Mouse (Mus musculus): ENCODE measurements around the gene H3f3b. TPM values are rescaled to one million over a fixed set of nuclear protein-coding genes. Genes with fewer than 3 reads are reported as not detected.

H3f3b gene
- polyA plus RNA-seq, 1 experiment, result 633 TPM

GRCm38 (mm10) chr11:115974309-115975082, 53.3 kb downstream of the H3f3b start, which contains the start of gene Itgb4:
TSS of gene Itgb4 (plus strand) at chr11:115974709.
- H3K4me3 ChIP-seq (ENCODE audit: insufficient read depth, poor library complexity, severe bottlenecking), result no peak within 1 kb of the TSS
- H3K36me3 ChIP-seq (ENCODE audit: control insufficient read depth, insufficient read depth), result no peaks in the 10 kb centered on the region
- H3K79me2 ChIP-seq (ENCODE audit: control insufficient read depth, insufficient read depth), result no peaks in the 10 kb centered on the region
- no peak within 1 kb of the TSS for H3ac ChIP-seq (ENCODE audit: control insufficient read depth, insufficient read length, low read depth)
- TF ChIP-seq CEBPB (IDR thresholded peaks at IDR 0.05; ENCODE audit: low read depth) (no peak), MAX (IDR thresholded peaks at IDR 0.05) (no peak), MYOD1 (IDR thresholded peaks at IDR 0.05; ENCODE audit: control insufficient read depth, insufficient read length, low read depth) (no peak), CTCF (IDR thresholded peaks at IDR 0.05; ENCODE audit: control insufficient read depth, insufficient read depth, insufficient read length) (no peak), MYOG (IDR thresholded peaks at IDR 0.05; ENCODE audit: control insufficient read depth, extremely low read depth, insufficient read length) (no peak)
- no peaks in the 10 kb centered on the region for H3K79me3 ChIP-seq (ENCODE audit: low read depth)
- no peaks in the 10 kb centered on the region for H3K27me3 ChIP-seq (ENCODE audit: control insufficient read depth, insufficient read depth, insufficient read length)

Other genes with a start within 250 kb of the H3f3b start
- gene Caskin2, start 214.3 kb downstream of the H3f3b start, polyA plus RNA-seq (2012; fragmentation: generic; extraction: Trizol), result 7.3 TPM
- gene Tsen54, start 213.2 kb downstream of the H3f3b start, polyA plus RNA-seq (2012; fragmentation: generic; extraction: Trizol), result 18.5 TPM
- 0.51 TPM for gene Llgl2, start 203.9 kb downstream of the H3f3b start, polyA plus RNA-seq (2012; fragmentation: generic; extraction: Trizol)
- not detected for gene Myo15b, start 169.6 kb downstream of the H3f3b start, polyA plus RNA-seq (2012; fragmentation: generic; extraction: Trizol)
- gene Smim5, start 128.0 kb downstream of the H3f3b start, polyA plus RNA-seq (2012; fragmentation: generic; extraction: Trizol), result 0.53 TPM
- gene Smim6, start 115.9 kb downstream of the H3f3b start, polyA plus RNA-seq (2012; fragmentation: generic; extraction: Trizol), result 0.28 TPM
- 77.6 TPM for gene Sap30bp, start 94.7 kb downstream of the H3f3b start, polyA plus RNA-seq (2012; fragmentation: generic; extraction: Trizol)
- gene Recql5, start 94.5 kb downstream of the H3f3b start, polyA plus RNA-seq (2012; fragmentation: generic; extraction: Trizol), result 7.6 TPM
- gene Itgb4, start 53.3 kb downstream of the H3f3b start, polyA plus RNA-seq (2012; fragmentation: generic; extraction: Trizol), result 0.49 TPM
- gene Galk1, start 15.2 kb downstream of the H3f3b start, polyA plus RNA-seq (2012; fragmentation: generic; extraction: Trizol), result 150 TPM
- 14.5 TPM for gene Unk, start 2.4 kb upstream of the H3f3b start, polyA plus RNA-seq (2012; fragmentation: generic; extraction: Trizol)
- 0.43 TPM for gene Unc13d, start 50.0 kb upstream of the H3f3b start, polyA plus RNA-seq (2012; fragmentation: generic; extraction: Trizol)
- gene Wbp2, start 59.0 kb upstream of the H3f3b start, polyA plus RNA-seq (2012; fragmentation: generic; extraction: Trizol), result 87.6 TPM
- gene Trim47, start 99.2 kb upstream of the H3f3b start, polyA plus RNA-seq (2012; fragmentation: generic; extraction: Trizol), result 95.4 TPM
- gene Trim65, start 103.2 kb upstream of the H3f3b start, polyA plus RNA-seq (2012; fragmentation: generic; extraction: Trizol), result 2.7 TPM
- 121 TPM for gene Mrpl38, start 110.9 kb upstream of the H3f3b start, polyA plus RNA-seq (2012; fragmentation: generic; extraction: Trizol)
- 46.9 TPM for gene Fbf1, start 140.2 kb upstream of the H3f3b start, polyA plus RNA-seq (2012; fragmentation: generic; extraction: Trizol)
- 48.8 TPM for gene Ten1, start 170.9 kb upstream of the H3f3b start, polyA plus RNA-seq (2012; fragmentation: generic; extraction: Trizol)
- gene Acox1, start 171.1 kb upstream of the H3f3b start, polyA plus RNA-seq (2012; fragmentation: generic; extraction: Trizol), result 22.4 TPM
- 0.13 TPM for gene Evpl, start 210.1 kb upstream of the H3f3b start, polyA plus RNA-seq (2012; fragmentation: generic; extraction: Trizol)
- 81.9 TPM for gene Srp68, start 246.3 kb upstream of the H3f3b start, polyA plus RNA-seq (2012; fragmentation: generic; extraction: Trizol)